Mouse (Mus musculus) heart, postnatal 14 days (tissue): ENCODE measurements around the gene Arid3b. TPM values are rescaled to one million over a fixed set of nuclear protein-coding genes. Genes with fewer than 3 reads are reported as not detected.
"Not testable (repeated sequence)": the region's sequence is repeated elsewhere in the genome, so short reads cannot be mapped to it uniquely, and the experiment has no call there.

Experiments
- DNase-seq, 2 experiments: peaks; one replicate each; pipeline ENCODE4 v3.0.0; 2021 to 2022
- intact Hi-C: fragments of 180-260 bp; cut with DNase I; formaldehyde crosslinking; loops from one replicate; pipeline ENCODE4 v1.15.1; 2025
- long read RNA-seq, 2 experiments: library from polyadenylated mRNA; stranded (forward); transcript quantifications; one replicate each; pipeline ENCODE4 v2.0.0; 2021
- total RNA-seq, 2 experiments: library from RNA; stranded (reverse); gene quantifications; 2 replicates each; pipeline ENCODE4 v1.2.3; 2021

The Arid3b gene
- total RNA-seq: 1 to 10 TPM; 3.6 to 4.5 TPM
- long read RNA-seq, experiment 1, partial matches to known transcripts: 2 of 3 reads
- long read RNA-seq, experiment 1, other reads (novel, unspliced or antisense): 0 of 3 reads
- long read RNA-seq, experiment 2, partial matches to known transcripts: 1 of 2 reads
- long read RNA-seq, experiment 2, other reads (novel, unspliced or antisense): 0 of 2 reads

GRCm38 (mm10) chr9:57836581-57837170, at the start of gene Arid3b:
TSS of gene Arid3b (minus strand) at chr9:57836793.
- intact Hi-C loops: no loop called here
- DNase-seq: peak; percentile 87 to 91

- intact Hi-C loops: no loop called here
- no peak for DNase-seq
Observed at GRCm38 (mm10) chr9:57883413-57883812, 46.8 kb upstream of the Arid3b start.

GRCm38 (mm10) chr9:57881781-57882180, 45.2 kb upstream of the Arid3b start:
- intact Hi-C loops, DNase-seq: not testable (repeated sequence)

- DNase-seq: no peak
- intact Hi-C loops: no loop called here
Observed at GRCm38 (mm10) chr9:57880278-57880677, 43.7 kb upstream of the Arid3b start.

GRCm38 (mm10) chr9:57879213-57879612, 42.6 kb upstream of the Arid3b start:
- no peak for DNase-seq
- intact Hi-C loops: no loop called here

- intact Hi-C loops: no loop called here
- DNase-seq: no peak
Observed at GRCm38 (mm10) chr9:57874994-57875393, 38.4 kb upstream of the Arid3b start.

- no peak for DNase-seq
- intact Hi-C loops: no loop called here
Observed at GRCm38 (mm10) chr9:57874134-57874533, 37.5 kb upstream of the Arid3b start.

GRCm38 (mm10) chr9:57870273-57870816, 33.8 kb upstream of the Arid3b start:
- DNase-seq: no peak
- intact Hi-C loops: no loop called here

- intact Hi-C loops: no loop called here
- DNase-seq: no peak
Observed at GRCm38 (mm10) chr9:57868767-57869166, 32.2 kb upstream of the Arid3b start.

GRCm38 (mm10) chr9:57867880-57868279, 31.3 kb upstream of the Arid3b start:
- DNase-seq: no peak

GRCm38 (mm10) chr9:57867236-57867635, 30.6 kb upstream of the Arid3b start:
- intact Hi-C loops: no loop called here
- no peak for DNase-seq

More at GRCm38 (mm10) chr9:57867880-57868279, 31.3 kb upstream of the Arid3b start:
- intact Hi-C loops: no loop called here

GRCm38 (mm10) chr9:57866530-57866929, 29.9 kb upstream of the Arid3b start:
- intact Hi-C loops: no loop called here
- DNase-seq: no peak

GRCm38 (mm10) chr9:57864336-57864735, 27.7 kb upstream of the Arid3b start:
- DNase-seq: peak in 1 of 2 experiments; percentile 30
- intact Hi-C loops: loop anchor here (5.0 kb wide), 2 partner anchors 48 to 73 kb away; partner anchors contain the start of gene Ubl7

GRCm38 (mm10) chr9:57861951-57862471, 25.4 kb upstream of the Arid3b start:
- DNase-seq: peak; percentile 52 to 59
- intact Hi-C loops: loop anchor here (2.0 to 5.0 kb wide), 3 partner anchors 50 to 135 kb away; partner anchors contain the start of gene Ubl7

GRCm38 (mm10) chr9:57856456-57856855, 19.9 kb upstream of the Arid3b start:
- no peak for DNase-seq
- intact Hi-C loops: no loop called here

GRCm38 (mm10) chr9:57854280-57854679, 17.7 kb upstream of the Arid3b start:
- intact Hi-C loops: no loop called here

GRCm38 (mm10) chr9:57839032-57839431, 2.4 kb upstream of the Arid3b start:
- DNase-seq: no peak
- intact Hi-C loops: no loop called here

More at GRCm38 (mm10) chr9:57854280-57854679, 17.7 kb upstream of the Arid3b start:
- no peak for DNase-seq

- intact Hi-C loops: no loop called here
- DNase-seq: no peak
Observed at GRCm38 (mm10) chr9:57835841-57836514, 615 bp downstream of the Arid3b start.

- no peak for DNase-seq
- intact Hi-C loops: no loop called here
Observed at GRCm38 (mm10) chr9:57834629-57835417, 1.8 kb downstream of the Arid3b start.
